Mouse (Mus musculus) kidney, adult 2 months (tissue): ENCODE results near the gene Sec14l5.

ENCODE experiments used
- CTCF ChIP-seq: fragments of 200-500 bp; conservative IDR thresholded peaks from 2 replicates; pipeline ENCODE4 v1.5.1; 2011; ENCODE audit warnings: low read depth, mild to moderate bottlenecking, control low read depth, low read length, moderate library complexity, mixed read lengths; ENCODE audit not compliant: insufficient read depth, insufficient read length
- POLR2A ChIP-seq: fragments of 200-500 bp; IDR thresholded peaks from one replicate; pipeline ENCODE4 v1.6.1; 2011; ENCODE audit warnings: low read depth, low read length, control low read depth

DNA sequence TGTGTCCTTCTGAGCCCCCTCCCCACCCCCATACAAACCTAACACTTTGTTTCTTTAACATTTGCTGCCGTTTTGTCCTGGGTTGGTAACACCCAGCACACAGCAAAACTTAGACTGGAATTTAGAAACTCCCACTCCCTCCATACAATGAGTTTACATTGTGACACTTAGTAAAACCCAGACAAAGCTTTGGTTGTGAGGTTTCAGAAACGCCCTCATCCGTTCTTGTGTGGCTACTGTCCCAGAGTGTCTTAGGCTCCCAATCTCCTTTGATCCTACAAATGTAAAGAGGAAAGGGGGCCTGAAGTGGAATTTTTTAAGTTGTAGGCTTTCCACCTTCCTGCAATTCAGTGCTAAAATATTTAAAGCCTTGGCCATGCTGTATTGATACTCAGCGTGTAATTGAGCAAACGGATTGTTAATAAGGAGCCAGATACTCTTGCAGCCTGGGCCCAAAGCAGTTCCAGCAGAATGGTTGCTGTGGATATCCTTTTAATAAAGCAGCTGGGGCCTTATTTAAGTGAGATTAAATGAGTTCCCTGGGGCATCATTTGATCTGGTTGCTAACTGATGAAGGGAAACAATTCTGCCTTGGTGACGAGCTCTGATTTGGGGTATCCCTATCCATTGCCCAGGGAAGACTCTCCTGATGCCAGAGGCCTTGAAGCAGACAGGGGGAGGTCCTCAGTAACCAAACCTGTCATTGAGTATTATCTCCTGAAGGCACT is 6.6 kb downstream of the Sec14l5 start:
- TF ChIP-seq POLR2A (no peak), CTCF (no peak)
